Mouse (Mus musculus): ENCODE measurements around the gene Fbxl18. TPM values are rescaled to one million over a fixed set of nuclear protein-coding genes. Genes with fewer than 3 reads are reported as not detected.

The Fbxl18 gene
- polyA plus RNA-seq, 1 experiment: 8.9 TPM

- no peak overlapping the region for H3K27ac ChIP-seq (ENCODE audit: control insufficient read depth, insufficient read depth, low read depth, low read length)
- no peak overlapping the region for H3K4me3 ChIP-seq (ENCODE audit: control insufficient read depth, low read depth, low read length)
- peaks cover 4% of the 10 kb centered on the region for H3K27me3 ChIP-seq (ENCODE audit: control insufficient read depth, insufficient read depth, low read length)
- peaks cover 7% of the 10 kb centered on the region for H3K4me1 ChIP-seq (ENCODE audit: control insufficient read depth, insufficient read depth, low read length)
- no peaks in the 10 kb centered on the region for H3K36me3 ChIP-seq (ENCODE audit: control insufficient read depth, insufficient read depth, low read length)
- TF ChIP-seq POLR2A (IDR thresholded peaks at IDR 0.05; ENCODE audit: control insufficient read depth, low read depth, low read length): no peak
- TF ChIP-seq CTCF (IDR thresholded peaks at IDR 0.05; ENCODE audit: control insufficient read depth, insufficient read depth, insufficient replicate concordance, low read depth, low read length): peak; percentile 62; the same call in 1 of the 2 replicates
Measured at GRCm38 (mm10) chr5:142932084-142932685, 37.0 kb upstream of the Fbxl18 start.

GRCm38 (mm10) chr5:142931241-142931745 lies 36.1 kb upstream of the Fbxl18 start:
- no peak for TF ChIP-seq CTCF (IDR thresholded peaks at IDR 0.05; ENCODE audit: control insufficient read depth, insufficient read depth, insufficient replicate concordance, low read depth, low read length)
- no peak for TF ChIP-seq POLR2A (IDR thresholded peaks at IDR 0.05; ENCODE audit: control insufficient read depth, low read depth, low read length)
- H3K27me3 ChIP-seq (ENCODE audit: control insufficient read depth, insufficient read depth, low read length): peaks cover 4% of the 10 kb centered on the region
- no peak overlapping the region for H3K4me3 ChIP-seq (ENCODE audit: control insufficient read depth, low read depth, low read length)
- H3K4me1 ChIP-seq (ENCODE audit: control insufficient read depth, insufficient read depth, low read length): peaks cover 7% of the 10 kb centered on the region
- H3K36me3 ChIP-seq (ENCODE audit: control insufficient read depth, insufficient read depth, low read length): no peaks in the 10 kb centered on the region
- no peak overlapping the region for H3K27ac ChIP-seq (ENCODE audit: control insufficient read depth, insufficient read depth, low read depth, low read length)

- Histone ChIP-seq H3K4me1 (ENCODE audit: control insufficient read depth, insufficient read depth, low read length) (peaks cover 10% of the 10 kb centered on the region), H3K4me3 (ENCODE audit: control insufficient read depth, low read depth, low read length) (peak overlapping the region; percentile 79), H3K27me3 (ENCODE audit: control insufficient read depth, insufficient read depth, low read length) (peaks cover 4% of the 10 kb centered on the region), H3K27ac (ENCODE audit: control insufficient read depth, insufficient read depth, low read depth, low read length) (peak overlapping the region; percentile 88), H3K36me3 (ENCODE audit: control insufficient read depth, insufficient read depth, low read length) (no peaks in the 10 kb centered on the region)
- no peak for TF ChIP-seq POLR2A (IDR thresholded peaks at IDR 0.05; ENCODE audit: control insufficient read depth, low read depth, low read length)
- no peak for TF ChIP-seq CTCF (IDR thresholded peaks at IDR 0.05; ENCODE audit: control insufficient read depth, insufficient read depth, insufficient replicate concordance, low read depth, low read length)
Measured at GRCm38 (mm10) chr5:142929400-142929752, 34.2 kb upstream of the Fbxl18 start.

- H3K27ac ChIP-seq (ENCODE audit: control insufficient read depth, insufficient read depth, low read depth, low read length): peak overlapping the region; percentile 88
- H3K27me3 ChIP-seq (ENCODE audit: control insufficient read depth, insufficient read depth, low read length): peaks cover 4% of the 10 kb centered on the region
- peak overlapping the region; percentile 79 for H3K4me3 ChIP-seq (ENCODE audit: control insufficient read depth, low read depth, low read length)
- no peaks in the 10 kb centered on the region for H3K36me3 ChIP-seq (ENCODE audit: control insufficient read depth, insufficient read depth, low read length)
- peaks cover 10% of the 10 kb centered on the region for H3K4me1 ChIP-seq (ENCODE audit: control insufficient read depth, insufficient read depth, low read length)
- TF ChIP-seq CTCF (IDR thresholded peaks at IDR 0.05; ENCODE audit: control insufficient read depth, insufficient read depth, insufficient replicate concordance, low read depth, low read length) (no peak), POLR2A (IDR thresholded peaks at IDR 0.05; ENCODE audit: control insufficient read depth, low read depth, low read length) (0 out of 2 replicates have a peak, but pooled peaks have one; percentile 27)
Measured at GRCm38 (mm10) chr5:142928749-142929399, 33.7 kb upstream of the Fbxl18 start.

GRCm38 (mm10) chr5:142927341-142927930 lies 32.2 kb upstream of the Fbxl18 start:
- H3K27me3 ChIP-seq (ENCODE audit: control insufficient read depth, insufficient read depth, low read length): peaks cover 4% of the 10 kb centered on the region
- no peak overlapping the region for H3K27ac ChIP-seq (ENCODE audit: control insufficient read depth, insufficient read depth, low read depth, low read length)
- peaks cover 10% of the 10 kb centered on the region for H3K4me1 ChIP-seq (ENCODE audit: control insufficient read depth, insufficient read depth, low read length)
- H3K4me3 ChIP-seq (ENCODE audit: control insufficient read depth, low read depth, low read length): no peak overlapping the region
- TF ChIP-seq CTCF (IDR thresholded peaks at IDR 0.05; ENCODE audit: control insufficient read depth, insufficient read depth, insufficient replicate concordance, low read depth, low read length): no peak
- TF ChIP-seq POLR2A (IDR thresholded peaks at IDR 0.05; ENCODE audit: control insufficient read depth, low read depth, low read length): no peak
- no peaks in the 10 kb centered on the region for H3K36me3 ChIP-seq (ENCODE audit: control insufficient read depth, insufficient read depth, low read length)

GRCm38 (mm10) chr5:142926940-142927228 lies 31.7 kb upstream of the Fbxl18 start:
- Histone ChIP-seq H3K4me1 (ENCODE audit: control insufficient read depth, insufficient read depth, low read length) (peaks cover 10% of the 10 kb centered on the region), H3K4me3 (ENCODE audit: control insufficient read depth, low read depth, low read length) (no peak overlapping the region), H3K27ac (ENCODE audit: control insufficient read depth, insufficient read depth, low read depth, low read length) (no peak overlapping the region), H3K36me3 (ENCODE audit: control insufficient read depth, insufficient read depth, low read length) (no peaks in the 10 kb centered on the region), H3K27me3 (ENCODE audit: control insufficient read depth, insufficient read depth, low read length) (peaks cover 4% of the 10 kb centered on the region)
- TF ChIP-seq CTCF (IDR thresholded peaks at IDR 0.05; ENCODE audit: control insufficient read depth, insufficient read depth, insufficient replicate concordance, low read depth, low read length) (no peak), POLR2A (IDR thresholded peaks at IDR 0.05; ENCODE audit: control insufficient read depth, low read depth, low read length) (no peak)

GRCm38 (mm10) chr5:142926204-142926939 lies 31.2 kb upstream of the Fbxl18 start:
- Histone ChIP-seq H3K27ac (ENCODE audit: control insufficient read depth, insufficient read depth, low read depth, low read length) (no peak overlapping the region), H3K27me3 (ENCODE audit: control insufficient read depth, insufficient read depth, low read length) (peaks cover 4% of the 10 kb centered on the region), H3K4me1 (ENCODE audit: control insufficient read depth, insufficient read depth, low read length) (peaks cover 10% of the 10 kb centered on the region), H3K4me3 (ENCODE audit: control insufficient read depth, low read depth, low read length) (no peak overlapping the region), H3K36me3 (ENCODE audit: control insufficient read depth, insufficient read depth, low read length) (no peaks in the 10 kb centered on the region)
- TF ChIP-seq CTCF (IDR thresholded peaks at IDR 0.05; ENCODE audit: control insufficient read depth, insufficient read depth, insufficient replicate concordance, low read depth, low read length) (no peak), POLR2A (IDR thresholded peaks at IDR 0.05; ENCODE audit: control insufficient read depth, low read depth, low read length) (no peak)
